Mouse (Mus musculus) CH12.LX (cell line): ENCODE results near the gene 4931408C20Rik. TPM values are rescaled to one million over a fixed set of nuclear protein-coding genes. Genes with fewer than 3 reads are reported as not detected.

Source experiments
- DNase-seq: peaks from one replicate; pipeline ENCODE4 v3.0.0-alpha.2; 2013; ENCODE audit errors: extremely low read depth
- H3K27ac ChIP-seq: 2 replicates; pipeline ENCODE4 v1.5.1; 2012; ENCODE audit warnings: low read depth, mild to moderate bottlenecking, control low read depth, moderate library complexity; ENCODE audit not compliant: insufficient read depth
- H3K27me3 ChIP-seq: replicated peaks from 2 replicates; pipeline ENCODE3; 2012; ENCODE audit warnings: inconsistent platforms
- H3K36me3 ChIP-seq, 2 experiments: replicated peaks in 1 of 2; 2 replicates each; pipeline versions ENCODE3 to v1.6.1; 2012; ENCODE audit warnings: inconsistent platforms in 1 of 2, low read length in 1 of 2, mild to moderate bottlenecking in 1 of 2, mixed read lengths in 1 of 2, moderate library complexity in 1 of 2; ENCODE audit not compliant: control insufficient read depth in 1 of 2, insufficient read depth in 1 of 2
- H3K4me1 ChIP-seq, 2 experiments: 2 replicates each; pipeline ENCODE4 v1.6.1; 2012; ENCODE audit warnings: inconsistent platforms in 1 of 2, moderate library complexity in 1 of 2; ENCODE audit not compliant: insufficient read depth in 2 of 2, control insufficient read depth in 1 of 2
- H3K4me2 ChIP-seq: 2 replicates; pipeline ENCODE4 v1.6.1; 2012; ENCODE audit warnings: low read depth, mild to moderate bottlenecking, control low read depth; ENCODE audit not compliant: poor library complexity, insufficient read depth, severe bottlenecking
- H3K4me3 ChIP-seq, 3 experiments: fragments of 150-350 bp in 1 of 3; sonication (generic) in 1 of 3; replicated peaks in 1 of 3; 2 replicates each; pipeline versions ENCODE3 to v1.5.1; 2011 to 2012; ENCODE audit warnings: low read depth in 2 of 3, low read length in 2 of 3, mild to moderate bottlenecking in 2 of 3, moderate library complexity in 2 of 3, control low read depth in 1 of 3, improper control_type of control experiment in 1 of 3, inconsistent platforms in 1 of 3, mixed read lengths in 1 of 3; ENCODE audit not compliant: poor library complexity in 1 of 3
- H3K79me2 ChIP-seq: replicated peaks from 2 replicates; pipeline ENCODE4 v1.6.1; 2012; ENCODE audit warnings: mild to moderate bottlenecking, moderate library complexity; ENCODE audit not compliant: control insufficient read depth, poor library complexity, insufficient read depth, severe bottlenecking; ENCODE audit errors: extremely low read depth
- H3K9ac ChIP-seq: 2 replicates; pipeline ENCODE4 v1.6.1; 2012; ENCODE audit warnings: low read depth, mild to moderate bottlenecking, control low read depth, moderate library complexity; ENCODE audit not compliant: insufficient read depth
- H3K9me3 ChIP-seq: replicated peaks from 2 replicates; pipeline ENCODE3; 2012; ENCODE audit warnings: low read length, inconsistent platforms, mixed read lengths
- CHD2 ChIP-seq: IDR thresholded peaks from 2 replicates; pipeline ENCODE4 v1.6.1; 2011; ENCODE audit warnings: low read length, improper control_type of control experiment
- CTCF ChIP-seq, 2 experiments: IDR thresholded peaks in 1 of 2; conservative IDR thresholded peaks in 1 of 2; 2 replicates each; pipeline ENCODE4 v1.5.1; 2011 to 2012; ENCODE audit warnings: low read depth in 2 of 2, low read length in 2 of 2, improper control_type of control experiment in 1 of 2, inconsistent platforms in 1 of 2, mild to moderate bottlenecking in 1 of 2, moderate library complexity in 1 of 2
- EP300 ChIP-seq: IDR thresholded peaks from 2 replicates; pipeline ENCODE4 v1.6.1; 2011; ENCODE audit warnings: low read length, improper control_type of control experiment
- HCFC1 ChIP-seq: IDR thresholded peaks from 2 replicates; pipeline ENCODE4 v1.6.1; 2012; ENCODE audit warnings: low read depth, mild to moderate bottlenecking, inconsistent platforms, low read length, improper control_type of control experiment
- IRF4 ChIP-seq: IDR thresholded peaks from 2 replicates; pipeline ENCODE4 v1.6.1; 2014; ENCODE audit warnings: low read depth, mild to moderate bottlenecking, inconsistent platforms, low read length, improper control_type of control experiment
- JUN ChIP-seq: IDR thresholded peaks from 2 replicates; pipeline ENCODE4 v1.6.1; 2011; ENCODE audit warnings: low read depth, mild to moderate bottlenecking, low read length, improper control_type of control experiment, moderate library complexity; ENCODE audit not compliant: insufficient read depth
- JUND ChIP-seq: conservative IDR thresholded peaks from 2 replicates; pipeline ENCODE4 v1.6.1; 2011; ENCODE audit warnings: low read depth, low read length, improper control_type of control experiment
- KAT2A ChIP-seq: IDR thresholded peaks from 2 replicates; pipeline ENCODE4 v1.6.1; 2012; ENCODE audit warnings: low read length, improper control_type of control experiment, inconsistent platforms; ENCODE audit not compliant: insufficient replicate concordance
- MAFK ChIP-seq: IDR thresholded peaks from 2 replicates; pipeline ENCODE4 v1.6.1; 2011; ENCODE audit warnings: low read length, improper control_type of control experiment; ENCODE audit not compliant: insufficient replicate concordance
- MYC ChIP-seq: IDR thresholded peaks from 2 replicates; pipeline ENCODE4 v1.6.1; 2011; ENCODE audit warnings: low read depth, mild to moderate bottlenecking, improper control_type of control experiment, low read length
- NRF1 ChIP-seq: IDR thresholded peaks from 2 replicates; pipeline ENCODE4 v1.6.1; 2014; ENCODE audit warnings: low read depth, mild to moderate bottlenecking, inconsistent platforms, low read length, improper control_type of control experiment, moderate library complexity
- PAX5 ChIP-seq: IDR thresholded peaks from 2 replicates; pipeline ENCODE4 v1.6.1; 2012; ENCODE audit warnings: low read length, inconsistent platforms, mixed read lengths
- POLR2A ChIP-seq: IDR thresholded peaks from 2 replicates; pipeline ENCODE4 v1.6.1; 2011; ENCODE audit warnings: low read depth, mild to moderate bottlenecking, improper control_type of control experiment, low read length
- POLR2AphosphoS2 ChIP-seq: IDR thresholded peaks from 2 replicates; pipeline ENCODE4 v1.6.1; 2011; ENCODE audit warnings: low read depth, low read length, improper control_type of control experiment
- RCOR1 ChIP-seq: conservative IDR thresholded peaks from 2 replicates; pipeline ENCODE4 v1.6.1; 2012; ENCODE audit warnings: low read depth, mild to moderate bottlenecking, inconsistent platforms, low read length, improper control_type of control experiment
- SIN3A ChIP-seq: IDR thresholded peaks from 2 replicates; pipeline ENCODE4 v1.6.1; 2012; ENCODE audit warnings: low read length, improper control_type of control experiment, inconsistent platforms
- SMC3 ChIP-seq: IDR thresholded peaks from 2 replicates; pipeline ENCODE4 v1.6.1; 2011; ENCODE audit warnings: low read depth, low read length, improper control_type of control experiment
- TBP ChIP-seq: conservative IDR thresholded peaks from 2 replicates; pipeline ENCODE4 v1.6.1; 2011; ENCODE audit warnings: low read depth, low read length, improper control_type of control experiment
- UBTF ChIP-seq: IDR thresholded peaks from 2 replicates; pipeline ENCODE4 v1.6.1; 2012; ENCODE audit warnings: low read depth, mild to moderate bottlenecking, inconsistent platforms, low read length, improper control_type of control experiment, moderate library complexity
- USF2 ChIP-seq: conservative IDR thresholded peaks from 2 replicates; pipeline ENCODE4 v1.6.1; 2011; ENCODE audit warnings: low read depth, low read length, improper control_type of control experiment
- ZKSCAN1 ChIP-seq: IDR thresholded peaks from 2 replicates; pipeline ENCODE4 v1.6.1; 2012; ENCODE audit warnings: low read depth, inconsistent platforms, low read length, improper control_type of control experiment, borderline replicate concordance
- ZNF384 ChIP-seq: IDR thresholded peaks from 2 replicates; pipeline ENCODE4 v1.6.1; 2012; ENCODE audit warnings: low read depth, low read length, improper control_type of control experiment, inconsistent platforms
- dilution Hi-C: fragments of 300-500 bp; cut with MboI; formaldehyde crosslinking; loops from 2 replicates; pipeline ENCODE4 v1.14.3; 2020; ENCODE audit warnings: low sequenced_read_pairs; ENCODE audit not compliant: extremely low pct_unique_long_range_greater_than_20kb, extremely low pct_ligation_motif_present
- in situ Hi-C: fragments of 300-500 bp; cut with MboI; formaldehyde crosslinking; loops from 3 replicates; pipeline ENCODE4 v1.14.3; 2019; ENCODE audit warnings: low sequenced_read_pairs, low pct_ligation_motif_present, low pct_unique_long_range_greater_than_20kb, mixed read lengths
- polyA plus RNA-seq: library from polyadenylated mRNA; unstranded; fragments of >175 nt; gene quantifications from 2 replicates; pipeline ENCODE4 v1.2.1, GENCODE M21; 2012; ENCODE audit warnings: low read depth; ENCODE audit not compliant: insufficient read length
- total RNA-seq, 2 experiments: library from RNA; depleted of rRNA; stranded (reverse); fragments of 300-350 nt in 1 of 2; fragments of >200 nt in 1 of 2; gene quantifications; 2 replicates each; pipeline ENCODE4 v1.2.3; 2012 to 2014

The 4931408C20Rik gene
- not detected in 2 replicates for total RNA-seq (2012; rRNA removed)
- total RNA-seq (2014; rRNA removed) = not detected in 2 replicates
- not detected in 2 replicates for polyA plus RNA-seq

GRCm38 (mm10) chr1:26686842-26687760 is at the start of gene 4931408C20Rik:
Gene 4931408C20Rik, minus strand, starts transcription at chr1:26687460.
- no peaks in the 10 kb centered on the region for H3K79me2 ChIP-seq

GRCm38 (mm10) chr1:26687926-26688325 is 666 bp upstream of the 4931408C20Rik start:
- in situ Hi-C loops (loop anchor here (25.0 kb wide), 1 partner anchor 651 kb away; no protein-coding TSS in a partner anchor), dilution Hi-C loops (no loop called here)
- no peak overlapping the region for H3K4me3 ChIP-seq
- no peaks in the 10 kb centered on the region for H3K27me3 ChIP-seq
- no peaks in the 10 kb centered on the region for H3K79me2 ChIP-seq
- H3K27ac ChIP-seq = no peak overlapping the region
- H3K9me3 ChIP-seq = peaks cover 52% of the 10 kb centered on the region
- no peak for DNase-seq
- H3K4me2 ChIP-seq = no peak overlapping the region
- TF ChIP-seq CTCF (conservative IDR thresholded peaks at IDR 0.05 in 1 of 2, IDR thresholded peaks at IDR 0.05 in 1 of 2; ENCODE audit: low read depth in 2 of 2, low read length in 2 of 2) (no peak), MYC (no peak), SIN3A (no peak), MAFK (no peak), JUN (no peak), POLR2AphosphoS2 (no peak), HCFC1 (no peak), ZKSCAN1 (no peak), SMC3 (no peak), KAT2A (no peak), PAX5 (no peak), EP300 (no peak), UBTF (no peak), NRF1 (no peak), POLR2A (no peak), IRF4 (no peak), USF2 (no peak), RCOR1 (no peak), CHD2 (no peak)
- H3K9ac ChIP-seq = no peak overlapping the region
- no peaks in the 10 kb centered on the region for H3K36me3 ChIP-seq
- no peaks in the 10 kb centered on the region for H3K4me1 ChIP-seq

More at GRCm38 (mm10) chr1:26686842-26687760, at the start of gene 4931408C20Rik:
- H3K27me3 ChIP-seq = no peaks in the 10 kb centered on the region
- H3K4me1 ChIP-seq = no peaks in the 10 kb centered on the region
- no peak within 1 kb of the TSS for H3K27ac ChIP-seq
- H3K4me3 ChIP-seq = peak within 1 kb of the TSS in 1 of 3 experiments; percentile 1
- dilution Hi-C loops (no loop called here), in situ Hi-C loops (loop anchor here (25.0 kb wide), 1 partner anchor 650 kb away; no protein-coding TSS in a partner anchor)
- TF ChIP-seq JUND (no peak), NRF1 (no peak), MYC (no peak), ZNF384 (no peak), TBP (no peak), USF2 (no peak), CTCF (conservative IDR thresholded peaks at IDR 0.05 in 1 of 2, IDR thresholded peaks at IDR 0.05 in 1 of 2; ENCODE audit: low read depth in 2 of 2, low read length in 2 of 2) (no peak), POLR2AphosphoS2 (no peak), PAX5 (no peak), CHD2 (no peak)
- no peak within 1 kb of the TSS for H3K4me2 ChIP-seq
- DNase-seq = no peak
- H3K9me3 ChIP-seq = peaks cover 53% of the 10 kb centered on the region
- H3K36me3 ChIP-seq = no peaks in the 10 kb centered on the region
- H3K9ac ChIP-seq = no peak within 1 kb of the TSS
